Mouse (Mus musculus) kidney, embryonic 15.5 days (tissue): ENCODE results near the gene Aig1. TPM values are rescaled to one million over a fixed set of nuclear protein-coding genes. Genes with fewer than 3 reads are reported as not detected.

Experiments used
- ATAC-seq: fragments of 200-750 bp; cut with Nextera tagmentation; replicated peaks from 2 replicates; pipeline ENCODE4 v1.8.0; 2017; ENCODE audit warnings: moderate TSS enrichment; ENCODE audit not compliant: low FRiP score
- H3K27ac ChIP-seq: fragments of 300-500 bp; sonication (generic); 2 replicates; pipeline ENCODE4 v1.5.1; 2015; ENCODE audit warnings: mild to moderate bottlenecking, inconsistent platforms
- H3K27me3 ChIP-seq: fragments of 300-500 bp; sonication (generic); 2 replicates; pipeline ENCODE4 v1.6.1; 2015; ENCODE audit warnings: inconsistent platforms
- H3K36me3 ChIP-seq: fragments of 300-500 bp; sonication (generic); 2 replicates; pipeline ENCODE4 v1.6.1; 2015; ENCODE audit warnings: inconsistent platforms
- H3K4me1 ChIP-seq: fragments of 300-500 bp; sonication (generic); 2 replicates; pipeline ENCODE4 v1.6.1; 2015; ENCODE audit warnings: inconsistent platforms
- H3K4me2 ChIP-seq: fragments of 300-500 bp; sonication (generic); 2 replicates; pipeline ENCODE4 v1.6.1; 2015; ENCODE audit warnings: moderate library complexity, mild to moderate bottlenecking, inconsistent platforms
- H3K4me3 ChIP-seq: fragments of 300-500 bp; sonication (generic); replicated peaks from 2 replicates; pipeline ENCODE4 v1.5.1; 2015; ENCODE audit warnings: mild to moderate bottlenecking, inconsistent platforms
- H3K9ac ChIP-seq: fragments of 300-500 bp; sonication (generic); 2 replicates; pipeline ENCODE4 v1.6.1; 2015; ENCODE audit warnings: mild to moderate bottlenecking, inconsistent platforms
- H3K9me3 ChIP-seq: fragments of 300-500 bp; sonication (generic); replicated peaks from 2 replicates; pipeline ENCODE4 v1.6.1; 2016; ENCODE audit warnings: inconsistent platforms
- WGBS: fragments of 180-500 bp; shearing (Covaris S2); methylation state at CpG from one replicate; pipeline ENCODE4 v1.1.7; 2015; ENCODE audit warnings: mixed read lengths; 5-methylcytosine and 5-hydroxymethylcytosine counted together
- polyA plus RNA-seq: library from polyadenylated mRNA; unstranded; fragments of >200 nt; fragmentation: Nextera tagmentation; extraction: Ambion mirVana; gene quantifications from 2 replicates; pipeline ENCODE4 v1.2.1, GENCODE M21; 2015

Gene Aig1
- polyA plus RNA-seq, 1 experiment from 2014 or later, result 46.1 TPM

GRCm38 (mm10) chr10:13714920-13715293 lies 153.9 kb downstream of the Aig1 start:
- Histone ChIP-seq H3K9me3 (no peaks in the 10 kb centered on the region), H3K4me1 (peaks cover 21% of the 10 kb centered on the region), H3K9ac (no peak overlapping the region), H3K4me2 (peak overlapping the region; percentile 18), H3K36me3 (no peaks in the 10 kb centered on the region), H3K27ac (peak overlapping the region; percentile 57), H3K27me3 (no peaks in the 10 kb centered on the region), H3K4me3 (no peak overlapping the region)
- ATAC-seq, result peak; percentile 61; the same call in 1 of the 2 replicates
- WGBS, result 19% methylated on average over 7 of the region's 7 CpGs

DNA sequence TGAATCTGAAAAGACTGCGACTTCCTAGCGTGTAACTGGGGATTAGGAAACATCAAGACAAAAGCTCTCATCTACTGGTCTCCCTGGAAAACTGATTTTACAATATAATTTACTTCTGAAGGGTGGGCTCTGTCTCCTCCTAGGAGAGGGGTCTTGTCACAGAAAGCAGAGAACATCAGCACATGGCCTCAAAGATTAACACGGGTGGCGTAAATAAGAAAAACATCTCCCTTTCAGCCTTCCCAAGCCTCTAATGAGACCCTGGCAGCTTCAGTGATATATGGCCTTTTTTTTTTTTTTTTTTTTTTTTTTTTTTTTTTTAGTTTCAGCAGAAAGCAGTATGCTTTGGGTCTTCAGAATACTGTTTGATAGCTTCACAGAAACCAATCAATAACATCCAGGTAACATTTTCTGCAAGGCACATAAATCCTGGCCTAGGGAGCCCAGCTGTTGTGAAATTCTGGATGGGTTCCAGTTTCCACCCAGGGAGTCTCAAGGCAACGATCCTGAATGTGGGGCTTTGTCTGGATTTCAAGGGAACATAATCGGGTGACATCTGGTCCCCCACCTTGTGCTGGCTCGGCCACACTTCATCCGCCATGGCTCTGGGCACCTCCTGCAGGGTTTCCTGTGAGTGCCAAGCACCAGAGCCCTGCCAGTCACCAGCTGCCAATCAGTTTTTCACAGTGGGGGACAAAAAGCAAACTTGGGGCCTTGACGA lies 154.4 kb downstream of the Aig1 start:
- Histone ChIP-seq H3K27me3 (no peaks in the 10 kb centered on the region), H3K9ac (no peak overlapping the region), H3K27ac (peak overlapping the region; percentile 57), H3K4me2 (peak overlapping the region; percentile 18), H3K36me3 (no peaks in the 10 kb centered on the region), H3K9me3 (no peaks in the 10 kb centered on the region), H3K4me1 (peaks cover 21% of the 10 kb centered on the region), H3K4me3 (no peak overlapping the region)
- ATAC-seq, result peak; percentile 67
- WGBS, result 21% methylated on average over 9 of the region's 9 CpGs

- Histone ChIP-seq H3K27me3 (no peaks in the 10 kb centered on the region), H3K9me3 (no peaks in the 10 kb centered on the region), H3K9ac (no peak overlapping the region), H3K36me3 (no peaks in the 10 kb centered on the region), H3K4me2 (no peak overlapping the region), H3K27ac (peak overlapping the region; percentile 41; the same call in 1 of the 2 replicates), H3K4me3 (no peak overlapping the region), H3K4me1 (peaks cover 21% of the 10 kb centered on the region)
- 80% methylated on average over 5 of the region's 5 CpGs for WGBS
- ATAC-seq, result no peak; the same call in 1 of the 2 replicates
Observed at GRCm38 (mm10) chr10:13713711-13714110, 155.1 kb downstream of the Aig1 start.

DNA sequence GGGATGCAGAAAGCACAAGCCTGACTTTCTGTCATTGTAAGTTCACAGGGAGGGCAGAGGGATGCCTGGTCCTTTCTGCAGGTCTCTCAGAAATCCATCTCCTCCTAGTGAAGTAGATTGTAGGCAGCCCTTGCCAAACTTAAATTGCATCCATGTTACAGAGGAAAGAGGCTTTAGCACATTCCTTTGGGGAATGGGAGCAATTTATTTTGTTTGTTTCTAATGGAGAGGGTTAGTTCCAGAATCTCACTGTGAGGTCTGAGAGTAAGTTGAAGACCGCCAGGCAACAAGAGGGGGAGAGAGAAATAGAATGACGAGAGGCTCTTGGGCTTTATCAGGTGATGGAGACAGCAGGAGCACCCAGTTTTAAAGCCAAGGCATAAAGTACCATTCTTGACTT lies 155.7 kb downstream of the Aig1 start:
- Histone ChIP-seq H3K27ac (no peak overlapping the region), H3K4me2 (no peak overlapping the region), H3K9me3 (no peaks in the 10 kb centered on the region), H3K4me3 (no peak overlapping the region), H3K27me3 (no peaks in the 10 kb centered on the region), H3K9ac (no peak overlapping the region), H3K36me3 (no peaks in the 10 kb centered on the region), H3K4me1 (peaks cover 21% of the 10 kb centered on the region)
- 73% methylated on average over 2 of the region's 2 CpGs for WGBS
- no peak for ATAC-seq

DNA sequence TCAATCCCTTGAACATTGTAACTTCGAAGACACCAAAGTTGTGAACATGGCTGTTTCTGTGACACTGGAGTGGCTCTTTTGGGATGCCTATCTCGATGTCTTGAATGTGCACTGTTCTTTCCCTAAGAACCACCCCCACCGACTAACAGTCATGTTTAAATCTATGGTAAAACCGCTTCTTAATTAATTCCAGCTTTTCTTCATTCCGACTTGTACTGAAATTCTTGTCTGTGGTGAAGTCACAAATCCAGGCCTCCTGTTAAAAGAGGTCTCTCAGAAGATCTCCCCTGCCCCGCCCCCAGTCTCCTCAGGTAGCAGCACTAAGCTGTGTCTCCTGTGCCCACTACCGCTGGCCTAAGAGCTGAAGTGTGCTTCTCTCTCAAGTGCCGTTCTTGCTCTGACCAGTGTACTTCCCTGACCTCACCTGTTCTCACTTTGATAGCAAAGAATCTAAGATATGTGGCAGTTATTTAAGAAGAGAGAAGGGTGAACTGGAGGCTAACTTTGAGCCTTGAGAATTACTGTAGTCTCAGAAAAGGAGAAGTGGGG lies 157.4 kb downstream of the Aig1 start:
- no peaks in the 10 kb centered on the region for H3K36me3 ChIP-seq
- no peak overlapping the region for H3K4me3 ChIP-seq
- ATAC-seq, result no peak
- no peaks in the 10 kb centered on the region for H3K9me3 ChIP-seq
- H3K9ac ChIP-seq, result no peak overlapping the region
- H3K4me2 ChIP-seq, result no peak overlapping the region
- 88% methylated on average over 8 of the region's 8 CpGs for WGBS
- H3K27ac ChIP-seq, result no peak overlapping the region
- peaks cover 18% of the 10 kb centered on the region for H3K4me1 ChIP-seq
- H3K27me3 ChIP-seq, result no peaks in the 10 kb centered on the region

DNA sequence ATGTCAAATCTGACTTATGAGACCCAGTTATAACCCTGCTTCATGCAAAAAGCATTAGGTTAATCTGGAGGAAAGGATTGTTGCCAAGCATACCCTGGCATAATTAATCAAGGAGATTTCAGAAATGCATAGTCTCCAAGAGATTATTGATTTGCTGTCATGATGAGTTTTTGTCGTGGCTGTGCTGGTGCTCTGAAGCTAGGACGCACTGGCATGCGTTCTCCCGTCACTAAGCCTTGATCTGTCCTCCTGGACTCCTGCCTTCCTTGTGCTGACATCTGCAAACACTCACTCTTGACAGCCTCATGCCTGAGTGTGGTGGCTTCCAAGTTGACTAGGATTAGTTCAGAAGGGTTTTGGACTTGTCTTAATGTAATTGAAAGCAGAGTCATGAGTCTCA lies 163.0 kb downstream of the Aig1 start:
- H3K4me1 ChIP-seq, result no peaks in the 10 kb centered on the region
- H3K9ac ChIP-seq, result no peak overlapping the region
- H3K4me3 ChIP-seq, result no peak overlapping the region
- no peak for ATAC-seq
- H3K9me3 ChIP-seq, result no peaks in the 10 kb centered on the region
- H3K36me3 ChIP-seq, result no peaks in the 10 kb centered on the region
- WGBS, result 66% methylated on average over 4 of the region's 4 CpGs
- H3K27me3 ChIP-seq, result no peaks in the 10 kb centered on the region
- no peak overlapping the region for H3K4me2 ChIP-seq
- no peak overlapping the region for H3K27ac ChIP-seq

- Histone ChIP-seq H3K27ac (no peak overlapping the region), H3K36me3 (no peaks in the 10 kb centered on the region), H3K4me3 (no peak overlapping the region), H3K4me1 (no peaks in the 10 kb centered on the region), H3K4me2 (no peak overlapping the region), H3K9ac (no peak overlapping the region), H3K9me3 (no peaks in the 10 kb centered on the region), H3K27me3 (no peaks in the 10 kb centered on the region)
- 32% methylated on average over 6 of the region's 6 CpGs for WGBS
- no peak for ATAC-seq
Observed at GRCm38 (mm10) chr10:13702688-13703087, 166.1 kb downstream of the Aig1 start.

DNA sequence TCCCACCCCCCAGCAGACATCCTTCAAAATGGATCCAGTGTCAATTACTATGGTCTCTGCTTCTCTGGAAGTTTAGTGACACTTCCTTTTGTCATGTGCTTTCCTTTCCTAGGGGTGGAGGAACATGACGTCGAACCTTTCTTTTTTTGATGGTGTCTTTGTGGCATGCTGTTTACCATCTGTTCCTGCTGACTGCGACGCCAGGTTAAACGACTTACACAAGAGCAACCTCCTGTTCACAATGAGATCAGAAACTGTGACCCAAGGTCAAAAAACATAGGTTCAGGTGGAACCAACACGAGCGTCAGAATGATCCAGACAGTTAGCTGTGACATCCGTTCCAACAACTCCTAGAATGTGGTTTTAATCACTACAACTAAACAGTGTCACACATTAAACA lies 166.7 kb downstream of the Aig1 start:
- Histone ChIP-seq H3K9ac (no peak overlapping the region), H3K36me3 (no peaks in the 10 kb centered on the region), H3K4me3 (no peak overlapping the region), H3K4me1 (no peaks in the 10 kb centered on the region), H3K9me3 (no peaks in the 10 kb centered on the region), H3K27ac (no peak overlapping the region), H3K27me3 (no peaks in the 10 kb centered on the region), H3K4me2 (no peak overlapping the region)
- ATAC-seq, result no peak
- WGBS, result 41% methylated on average over 8 of the region's 8 CpGs

DNA sequence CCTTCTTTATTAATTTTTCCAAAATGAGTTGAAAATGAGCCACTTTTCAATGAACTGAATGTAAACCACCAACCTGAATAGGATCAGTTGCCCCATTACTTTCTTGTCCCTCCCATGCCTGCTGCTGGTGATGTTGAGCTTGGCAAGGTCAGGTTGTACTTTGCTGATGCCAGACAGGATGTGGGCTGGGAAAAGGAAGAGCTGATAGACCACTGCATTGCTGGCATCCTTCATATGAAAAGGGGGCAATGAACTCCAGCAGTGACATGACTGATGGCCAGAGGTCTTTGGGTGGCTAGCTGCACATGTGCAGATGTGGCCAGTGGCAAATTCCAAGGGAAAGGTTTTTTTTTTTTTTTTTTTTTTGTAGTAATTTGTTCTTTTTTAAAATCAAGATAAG lies 172.5 kb downstream of the Aig1 start:
- Histone ChIP-seq H3K27me3 (no peaks in the 10 kb centered on the region), H3K9me3 (no peaks in the 10 kb centered on the region), H3K27ac (no peak overlapping the region), H3K36me3 (no peaks in the 10 kb centered on the region), H3K4me1 (no peaks in the 10 kb centered on the region), H3K4me2 (no peak overlapping the region), H3K9ac (no peak overlapping the region), H3K4me3 (no peak overlapping the region)
- ATAC-seq, result no peak

- H3K4me2 ChIP-seq, result no peak overlapping the region
- no peaks in the 10 kb centered on the region for H3K9me3 ChIP-seq
- no peak overlapping the region for H3K9ac ChIP-seq
- H3K27me3 ChIP-seq, result no peaks in the 10 kb centered on the region
- H3K27ac ChIP-seq, result no peak overlapping the region
- no peaks in the 10 kb centered on the region for H3K36me3 ChIP-seq
- ATAC-seq, result no peak
- 94% methylated on average over 4 of the region's 4 CpGs for WGBS
- H3K4me1 ChIP-seq, result 0 out of 2 replicates have a peak, but pooled peaks cover 4% of the 10 kb centered on the region
- no peak overlapping the region for H3K4me3 ChIP-seq
Observed at GRCm38 (mm10) chr10:13693276-13693675, 175.5 kb downstream of the Aig1 start.

GRCm38 (mm10) chr10:13690773-13691172 lies 178.0 kb downstream of the Aig1 start:
- WGBS, result 93% methylated on average over 5 of the region's 5 CpGs
- no peak for ATAC-seq
- H3K9me3 ChIP-seq, result no peaks in the 10 kb centered on the region

GRCm38 (mm10) chr10:13689841-13690590 lies 178.8 kb downstream of the Aig1 start:
- no peak for ATAC-seq
- H3K27ac ChIP-seq, result no peak overlapping the region
- no peaks in the 10 kb centered on the region for H3K9me3 ChIP-seq
- no peak overlapping the region for H3K4me3 ChIP-seq
- H3K4me1 ChIP-seq, result peaks cover 14% of the 10 kb centered on the region; the same call in 1 of the 2 replicates
- WGBS, result 71% methylated on average over 10 of the region's 10 CpGs
- H3K36me3 ChIP-seq, result no peaks in the 10 kb centered on the region
- no peaks in the 10 kb centered on the region for H3K27me3 ChIP-seq
- H3K4me2 ChIP-seq, result no peak overlapping the region
- no peak overlapping the region for H3K9ac ChIP-seq

More at GRCm38 (mm10) chr10:13690773-13691172, 178.0 kb downstream of the Aig1 start:
- H3K27ac ChIP-seq, result no peak overlapping the region
- H3K4me2 ChIP-seq, result no peak overlapping the region
- peaks cover 14% of the 10 kb centered on the region; the same call in 1 of the 2 replicates for H3K4me1 ChIP-seq
- H3K9ac ChIP-seq, result no peak overlapping the region
- no peaks in the 10 kb centered on the region for H3K36me3 ChIP-seq
- no peaks in the 10 kb centered on the region for H3K27me3 ChIP-seq
- no peak overlapping the region for H3K4me3 ChIP-seq
